Mouse (Mus musculus) intestine, embryonic 14.5 days (tissue): ENCODE measurements around the gene Sorcs1. TPM values are rescaled to one million over a fixed set of nuclear protein-coding genes. Genes with fewer than 3 reads are reported as not detected.

Experiments used
- ATAC-seq: fragments of 200-750 bp; cut with Nextera tagmentation; replicated peaks from 2 replicates; pipeline ENCODE4 v1.8.0; 2017; ENCODE audit warnings: low read depth, moderate number of reproducible peaks, moderate TSS enrichment, moderate library complexity; ENCODE audit not compliant: low FRiP score, low TSS enrichment
- DNase-seq: peaks from one replicate; pipeline ENCODE4 v3.0.0-alpha.2; 2018; ENCODE audit warnings: low spot score
- H3K27ac ChIP-seq: fragments of 300-500 bp; sonication (generic); 2 replicates; pipeline ENCODE4 v1.5.1; 2014; ENCODE audit warnings: low read depth, mild to moderate bottlenecking, control low read depth
- H3K27me3 ChIP-seq: fragments of 300-500 bp; sonication (generic); replicated peaks from 2 replicates; pipeline ENCODE4 v1.6.1; 2014; ENCODE audit warnings: low read length, control low read depth; ENCODE audit not compliant: control insufficient read depth, insufficient read depth
- H3K36me3 ChIP-seq: fragments of 300-500 bp; sonication (generic); 2 replicates; pipeline ENCODE4 v1.6.1; 2014; ENCODE audit warnings: low read length, control low read depth; ENCODE audit not compliant: control insufficient read depth, insufficient read depth
- H3K4me1 ChIP-seq: fragments of 300-500 bp; sonication (generic); replicated peaks from 2 replicates; pipeline ENCODE4 v1.6.1; 2014; ENCODE audit warnings: low read length, control low read depth, mixed read lengths; ENCODE audit not compliant: control insufficient read depth, insufficient read depth
- H3K4me2 ChIP-seq: fragments of 300-500 bp; sonication (generic); 2 replicates; pipeline ENCODE4 v1.6.1; 2014; ENCODE audit warnings: low read length
- H3K4me3 ChIP-seq: fragments of 300-500 bp; sonication (generic); 2 replicates; pipeline ENCODE4 v1.5.1; 2014; ENCODE audit warnings: low read depth, low read length, control low read depth, mixed read lengths
- H3K9ac ChIP-seq: fragments of 300-500 bp; sonication (generic); 2 replicates; pipeline ENCODE4 v1.6.1; 2014; ENCODE audit warnings: mild to moderate bottlenecking, low read length
- H3K9me3 ChIP-seq: fragments of 300-500 bp; sonication (generic); 2 replicates; pipeline ENCODE4 v1.6.1; 2016; ENCODE audit warnings: low read length, control low read depth; ENCODE audit not compliant: control insufficient read depth
- WGBS: fragments of 180-500 bp; shearing (Covaris S2); extraction: QIAGEN DNeasy Blood & Tissue Kit; methylation state at CpG from one replicate; pipeline ENCODE4 v1.1.7; 2014; 5-methylcytosine and 5-hydroxymethylcytosine counted together
- polyA plus RNA-seq: library from polyadenylated mRNA; unstranded; fragments of >200 nt; fragmentation: Nextera tagmentation; extraction: Ambion mirVana; gene quantifications from 2 replicates; pipeline ENCODE4 v1.2.1, GENCODE M21; 2014

Sorcs1 gene
- polyA plus RNA-seq, 1 experiment from 2014 or later = 2.6 TPM

DNA sequence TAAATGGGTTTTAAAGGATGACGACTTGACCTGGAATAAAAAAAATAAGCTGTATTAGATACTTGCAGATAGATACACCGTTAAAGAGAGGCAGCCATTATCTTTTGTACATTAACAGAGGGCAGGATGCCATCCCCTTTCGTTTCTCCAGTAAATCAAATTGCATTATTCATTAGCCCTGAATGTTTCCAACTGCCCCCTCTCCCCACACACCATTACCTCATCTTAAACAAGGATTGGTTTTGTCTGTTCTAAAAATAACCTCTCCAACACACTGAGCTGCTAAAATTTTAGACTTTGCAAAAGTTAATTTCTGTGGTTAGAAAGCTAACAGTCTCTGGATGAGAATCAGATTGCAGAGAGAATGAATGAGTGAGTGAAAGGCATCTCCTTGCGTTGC, 156.5 kb downstream of the Sorcs1 start:
- no peak for DNase-seq

DNA sequence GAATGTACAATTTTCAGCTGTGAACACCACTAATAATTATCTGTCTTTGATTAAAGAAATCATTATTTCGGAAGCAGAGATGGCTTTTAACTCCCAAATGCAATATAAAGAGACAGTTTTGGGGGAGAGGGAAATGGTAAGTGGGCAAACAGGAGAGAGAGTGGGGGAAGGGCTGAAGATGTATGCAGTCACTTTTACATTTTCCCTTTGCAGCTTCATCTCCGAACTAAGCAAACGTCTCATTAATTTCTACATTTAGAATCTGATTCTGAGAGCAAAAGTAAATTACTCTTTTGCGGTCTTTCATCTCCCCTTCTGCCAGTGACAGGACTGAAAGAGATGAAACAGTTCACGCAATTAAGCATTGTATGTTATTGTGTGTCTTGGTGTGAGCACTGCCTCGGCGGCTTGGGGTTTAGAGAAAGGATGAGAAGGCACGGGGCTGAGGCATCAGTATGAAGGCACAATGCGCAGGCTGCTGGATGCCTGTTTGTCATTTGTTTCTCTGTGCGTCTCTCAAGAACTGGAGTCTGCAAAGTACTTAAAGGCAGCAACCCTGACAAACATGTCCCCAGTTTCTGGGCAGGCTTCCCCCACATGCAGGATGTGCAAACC, 163.3 kb downstream of the Sorcs1 start:
- H3K36me3 ChIP-seq = no peaks in the 10 kb centered on the region
- H3K9me3 ChIP-seq = no peaks in the 10 kb centered on the region
- no peak overlapping the region for H3K4me3 ChIP-seq
- no peak overlapping the region for H3K27ac ChIP-seq
- H3K27me3 ChIP-seq = no peaks in the 10 kb centered on the region
- WGBS = 62% methylated on average over 10 of the region's 10 CpGs
- H3K4me2 ChIP-seq = no peak overlapping the region
- ATAC-seq = no peak
- no peak for DNase-seq
- H3K4me1 ChIP-seq = no peaks in the 10 kb centered on the region
- no peak overlapping the region for H3K9ac ChIP-seq

More for the DNA sequence above, 156.5 kb downstream of the Sorcs1 start:
- Histone ChIP-seq H3K4me1 (no peaks in the 10 kb centered on the region), H3K27ac (no peak overlapping the region), H3K36me3 (no peaks in the 10 kb centered on the region), H3K9me3 (no peaks in the 10 kb centered on the region), H3K9ac (no peak overlapping the region), H3K27me3 (no peaks in the 10 kb centered on the region), H3K4me2 (no peak overlapping the region), H3K4me3 (no peak overlapping the region)
- WGBS = 64% methylated on average over 4 of the region's 4 CpGs
- ATAC-seq = no peak

DNA sequence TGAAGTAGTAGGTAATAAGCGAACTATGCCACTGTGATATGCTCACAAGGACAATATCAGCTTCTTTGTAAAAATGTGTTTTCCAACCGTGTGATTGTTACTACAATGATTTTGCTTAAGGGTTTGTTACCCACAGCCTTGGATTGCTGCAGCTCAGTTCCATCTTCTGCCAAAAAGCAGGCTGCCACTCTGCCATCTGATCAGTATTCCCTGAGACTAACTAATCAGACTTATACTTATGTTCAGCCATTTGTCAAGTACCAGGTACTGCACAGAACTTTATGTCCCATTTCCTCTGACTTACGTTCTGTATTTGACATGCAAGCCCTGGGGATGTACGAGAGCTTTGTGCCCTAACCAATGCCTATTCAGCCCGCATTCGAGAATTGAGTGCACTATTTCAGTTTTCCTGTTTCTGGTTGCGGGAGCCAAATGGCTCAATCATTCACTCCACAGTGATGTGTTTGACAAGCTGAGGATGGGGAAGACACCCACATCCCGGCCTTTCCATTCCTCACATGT, 164.1 kb downstream of the Sorcs1 start:
- 66% methylated on average over 8 of the region's 8 CpGs for WGBS
- Histone ChIP-seq H3K9me3 (no peaks in the 10 kb centered on the region), H3K9ac (no peak overlapping the region), H3K27me3 (no peaks in the 10 kb centered on the region), H3K4me1 (no peaks in the 10 kb centered on the region), H3K4me2 (no peak overlapping the region), H3K36me3 (no peaks in the 10 kb centered on the region), H3K4me3 (no peak overlapping the region), H3K27ac (no peak overlapping the region)
- ATAC-seq = no peak
- no peak for DNase-seq

DNA sequence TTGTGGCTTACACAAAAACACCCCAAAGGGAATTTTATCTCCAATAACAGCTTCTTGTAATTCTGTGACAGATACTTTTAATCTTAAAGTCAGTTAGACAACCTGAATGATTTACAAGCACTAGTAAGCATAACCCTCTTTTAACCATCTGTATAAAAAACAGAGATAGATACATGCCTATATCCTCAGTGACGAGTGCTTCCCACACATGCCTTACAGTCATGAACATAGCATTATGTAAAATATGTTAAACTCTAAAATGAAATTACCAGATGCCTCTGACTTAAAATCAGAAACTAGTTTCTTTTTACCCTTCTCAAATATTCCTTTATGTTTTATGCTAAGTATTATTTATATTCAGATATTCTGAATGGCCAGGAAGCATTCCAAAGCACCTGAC, 175.6 kb downstream of the Sorcs1 start:
- Histone ChIP-seq H3K27me3 (no peaks in the 10 kb centered on the region), H3K4me2 (no peak overlapping the region), H3K9ac (no peak overlapping the region), H3K4me1 (no peaks in the 10 kb centered on the region), H3K9me3 (no peaks in the 10 kb centered on the region), H3K4me3 (no peak overlapping the region), H3K36me3 (no peaks in the 10 kb centered on the region), H3K27ac (no peak overlapping the region)
- DNase-seq (no peak), ATAC-seq (no peak)
- 84% methylated on average over 1 of the region's 1 CpGs for WGBS

DNA sequence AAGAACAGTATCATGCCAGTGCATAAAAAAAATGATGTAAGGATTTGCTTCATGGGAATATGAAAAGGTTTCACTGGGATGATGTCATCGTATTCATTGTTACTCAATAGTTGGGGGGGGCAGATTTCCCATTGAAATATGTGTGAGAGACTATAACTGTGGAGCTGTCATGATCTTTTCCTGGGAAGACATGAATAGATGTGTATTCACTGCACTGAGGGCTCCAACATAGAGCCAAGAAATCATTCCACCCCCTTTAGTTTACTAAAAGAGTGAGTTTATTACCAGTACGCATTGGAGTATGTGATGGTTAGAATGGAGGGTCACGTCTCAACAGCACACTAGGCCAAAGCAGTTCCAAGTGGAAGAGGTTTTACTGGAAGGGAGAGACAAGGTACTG, 187.3 kb downstream of the Sorcs1 start:
- Histone ChIP-seq H3K4me2 (no peak overlapping the region), H3K27ac (no peak overlapping the region), H3K27me3 (no peaks in the 10 kb centered on the region), H3K9me3 (no peaks in the 10 kb centered on the region), H3K36me3 (no peaks in the 10 kb centered on the region), H3K4me1 (peaks cover 11% of the 10 kb centered on the region), H3K9ac (no peak overlapping the region), H3K4me3 (no peak overlapping the region)
- WGBS = 94% methylated on average over 3 of the region's 3 CpGs
- no peak for ATAC-seq
- no peak for DNase-seq

DNA sequence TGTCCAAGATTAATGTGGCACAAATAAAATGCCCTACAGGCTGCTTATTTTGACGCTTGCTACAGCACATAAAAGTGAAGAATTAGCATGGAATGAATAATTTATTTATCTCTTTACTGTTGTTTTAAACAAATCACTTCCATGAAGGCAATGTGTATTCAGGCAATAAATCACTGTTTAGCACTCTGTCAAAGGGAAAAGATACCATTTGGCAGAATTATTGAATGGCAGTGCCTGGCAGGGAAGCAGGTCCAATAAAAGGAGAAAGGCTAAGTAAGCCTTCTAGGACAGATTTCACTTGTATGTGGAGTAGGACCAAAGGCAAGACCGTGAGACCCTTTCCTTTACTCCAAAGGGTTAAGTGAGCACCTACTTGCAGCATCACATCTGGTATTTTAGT, 187.7 kb downstream of the Sorcs1 start:
- Histone ChIP-seq H3K27me3 (no peaks in the 10 kb centered on the region), H3K9ac (no peak overlapping the region), H3K9me3 (no peaks in the 10 kb centered on the region), H3K4me3 (no peak overlapping the region), H3K4me1 (peaks cover 11% of the 10 kb centered on the region), H3K36me3 (no peaks in the 10 kb centered on the region), H3K27ac (no peak overlapping the region), H3K4me2 (no peak overlapping the region)
- ATAC-seq = no peak
- DNase-seq = no peak
- 64% methylated on average over 2 of the region's 2 CpGs for WGBS

DNA sequence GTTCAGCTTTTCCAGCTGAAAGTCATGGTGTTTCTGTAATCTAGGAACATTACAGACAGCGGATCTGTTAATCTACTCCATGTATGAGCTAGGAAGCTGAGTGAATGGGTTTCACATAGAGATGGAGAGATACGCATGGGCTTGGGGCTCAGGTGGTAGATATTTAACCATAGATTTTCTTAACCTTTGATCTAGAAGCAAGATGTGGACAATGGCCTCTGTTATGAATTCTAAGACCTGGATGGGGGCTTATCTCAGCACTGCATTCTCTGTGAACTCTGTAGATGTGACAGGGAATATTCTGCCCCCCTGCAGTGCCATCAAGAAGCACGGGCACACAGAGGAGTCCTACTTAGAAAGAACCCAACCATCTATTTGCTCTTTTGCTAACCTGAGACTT, 188.7 kb downstream of the Sorcs1 start:
- no peaks in the 10 kb centered on the region for H3K9me3 ChIP-seq
- no peak overlapping the region for H3K4me3 ChIP-seq
- H3K4me1 ChIP-seq = peaks cover 11% of the 10 kb centered on the region
- H3K27me3 ChIP-seq = no peaks in the 10 kb centered on the region
- DNase-seq (no peak), ATAC-seq (no peak)
- H3K36me3 ChIP-seq = no peaks in the 10 kb centered on the region
- no peak overlapping the region for H3K27ac ChIP-seq
- H3K9ac ChIP-seq = no peak overlapping the region
- WGBS = 78% methylated on average over 3 of the region's 3 CpGs
- H3K4me2 ChIP-seq = no peak overlapping the region

DNA sequence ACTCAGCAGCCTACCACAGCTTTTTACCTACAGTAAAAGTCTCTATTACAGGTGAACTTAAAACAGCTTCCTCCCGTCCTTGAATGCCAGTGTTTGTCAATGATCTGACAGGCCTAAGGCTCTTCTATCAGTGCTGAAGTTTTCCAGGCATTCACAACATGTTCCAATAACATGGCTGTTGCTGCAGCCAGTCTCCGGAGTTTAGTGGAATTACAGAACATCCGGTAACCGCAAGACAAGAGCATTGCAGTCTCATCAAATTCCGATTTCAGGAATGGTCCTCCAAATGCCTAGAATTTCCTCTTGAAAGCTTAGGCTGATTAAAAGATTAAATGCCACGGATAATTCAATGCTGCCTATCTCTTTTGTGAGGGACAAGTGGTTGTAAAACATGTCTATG, 190.0 kb downstream of the Sorcs1 start:
- H3K27me3 ChIP-seq = no peaks in the 10 kb centered on the region
- WGBS = 40% methylated on average over 6 of the region's 6 CpGs
- no peak overlapping the region for H3K27ac ChIP-seq
- no peaks in the 10 kb centered on the region for H3K9me3 ChIP-seq
- no peak overlapping the region for H3K9ac ChIP-seq
- ATAC-seq (no peak), DNase-seq (no peak)
- H3K4me2 ChIP-seq = no peak overlapping the region
- H3K36me3 ChIP-seq = no peaks in the 10 kb centered on the region
- no peak overlapping the region for H3K4me3 ChIP-seq
- H3K4me1 ChIP-seq = peaks cover 11% of the 10 kb centered on the region

DNA sequence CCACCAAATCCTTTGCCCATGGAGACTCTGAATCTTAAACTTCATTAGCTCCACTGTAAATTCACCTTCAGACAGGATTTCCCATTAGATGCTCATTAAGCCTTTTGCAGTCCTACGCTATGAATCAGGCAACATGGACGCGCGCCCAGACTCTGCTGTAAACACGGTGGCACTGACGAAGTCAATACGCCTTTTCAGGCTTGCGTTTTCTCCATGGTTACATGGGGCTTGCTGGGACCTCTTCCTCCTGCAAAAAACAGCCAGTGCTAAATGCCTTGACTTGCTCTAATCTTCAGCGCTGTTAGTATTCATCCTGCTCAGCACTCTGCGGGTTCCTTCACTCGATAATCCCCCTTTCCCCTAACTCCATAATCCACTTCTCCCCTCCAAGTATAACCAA, 190.7 kb downstream of the Sorcs1 start:
- 14% methylated on average over 11 of the region's 11 CpGs for WGBS
- H3K9ac ChIP-seq = no peak overlapping the region
- ATAC-seq (no peak), DNase-seq (peak; percentile 68)
- H3K4me1 ChIP-seq = peaks cover 8% of the 10 kb centered on the region
- H3K36me3 ChIP-seq = no peaks in the 10 kb centered on the region
- no peak overlapping the region for H3K27ac ChIP-seq
- no peaks in the 10 kb centered on the region for H3K27me3 ChIP-seq
- H3K9me3 ChIP-seq = no peaks in the 10 kb centered on the region
- no peak overlapping the region for H3K4me3 ChIP-seq
- peak overlapping the region; percentile 32; the same call in 1 of the 2 replicates for H3K4me2 ChIP-seq
